Mouse (Mus musculus) CH12.LX (cell line): ENCODE measurements around the gene Ccdc60. TPM values are rescaled to one million over a fixed set of nuclear protein-coding genes. Genes with fewer than 3 reads are reported as not detected.

Experiments
- DNase-seq: peaks from one replicate; pipeline ENCODE4 v3.0.0-alpha.2; 2013; ENCODE audit errors: extremely low read depth
- H3K27ac ChIP-seq: 2 replicates; pipeline ENCODE4 v1.5.1; 2012; ENCODE audit warnings: low read depth, mild to moderate bottlenecking, control low read depth, moderate library complexity; ENCODE audit not compliant: insufficient read depth
- H3K27me3 ChIP-seq: replicated peaks from 2 replicates; pipeline ENCODE3; 2012; ENCODE audit warnings: inconsistent platforms
- H3K36me3 ChIP-seq, 2 experiments: replicated peaks in 1 of 2; 2 replicates each; pipeline versions ENCODE3 to v1.6.1; 2012; ENCODE audit warnings: inconsistent platforms in 1 of 2, low read length in 1 of 2, mild to moderate bottlenecking in 1 of 2, mixed read lengths in 1 of 2, moderate library complexity in 1 of 2; ENCODE audit not compliant: control insufficient read depth in 1 of 2, insufficient read depth in 1 of 2
- H3K4me1 ChIP-seq, 2 experiments: 2 replicates each; pipeline ENCODE4 v1.6.1; 2012; ENCODE audit warnings: inconsistent platforms in 1 of 2, moderate library complexity in 1 of 2; ENCODE audit not compliant: insufficient read depth in 2 of 2, control insufficient read depth in 1 of 2
- H3K4me2 ChIP-seq: 2 replicates; pipeline ENCODE4 v1.6.1; 2012; ENCODE audit warnings: low read depth, mild to moderate bottlenecking, control low read depth; ENCODE audit not compliant: poor library complexity, insufficient read depth, severe bottlenecking
- H3K4me3 ChIP-seq, 3 experiments: fragments of 150-350 bp in 1 of 3; sonication (generic) in 1 of 3; replicated peaks in 1 of 3; 2 replicates each; pipeline versions ENCODE3 to v1.5.1; 2011 to 2012; ENCODE audit warnings: low read depth in 2 of 3, low read length in 2 of 3, mild to moderate bottlenecking in 2 of 3, moderate library complexity in 2 of 3, control low read depth in 1 of 3, improper control_type of control experiment in 1 of 3, inconsistent platforms in 1 of 3, mixed read lengths in 1 of 3; ENCODE audit not compliant: poor library complexity in 1 of 3
- H3K79me2 ChIP-seq: replicated peaks from 2 replicates; pipeline ENCODE4 v1.6.1; 2012; ENCODE audit warnings: mild to moderate bottlenecking, moderate library complexity; ENCODE audit not compliant: control insufficient read depth, poor library complexity, insufficient read depth, severe bottlenecking; ENCODE audit errors: extremely low read depth
- H3K9ac ChIP-seq: 2 replicates; pipeline ENCODE4 v1.6.1; 2012; ENCODE audit warnings: low read depth, mild to moderate bottlenecking, control low read depth, moderate library complexity; ENCODE audit not compliant: insufficient read depth
- H3K9me3 ChIP-seq: replicated peaks from 2 replicates; pipeline ENCODE3; 2012; ENCODE audit warnings: low read length, inconsistent platforms, mixed read lengths
- BHLHE40 ChIP-seq: IDR thresholded peaks from 2 replicates; pipeline ENCODE4 v1.6.1; 2011; ENCODE audit warnings: mild to moderate bottlenecking, low read depth, low read length, improper control_type of control experiment
- CHD1 ChIP-seq: IDR thresholded peaks from 2 replicates; pipeline ENCODE4 v1.6.1; 2012; ENCODE audit warnings: low read depth, low read length, improper control_type of control experiment, inconsistent platforms
- CHD2 ChIP-seq: IDR thresholded peaks from 2 replicates; pipeline ENCODE4 v1.6.1; 2011; ENCODE audit warnings: low read length, improper control_type of control experiment
- CTCF ChIP-seq, 2 experiments: IDR thresholded peaks in 1 of 2; conservative IDR thresholded peaks in 1 of 2; 2 replicates each; pipeline ENCODE4 v1.5.1; 2011 to 2012; ENCODE audit warnings: low read depth in 2 of 2, low read length in 2 of 2, improper control_type of control experiment in 1 of 2, inconsistent platforms in 1 of 2, mild to moderate bottlenecking in 1 of 2, moderate library complexity in 1 of 2
- E2F4 ChIP-seq: IDR thresholded peaks from 2 replicates; pipeline ENCODE4 v1.6.1; 2011; ENCODE audit warnings: low read depth, low read length, improper control_type of control experiment; ENCODE audit not compliant: insufficient replicate concordance
- ELF1 ChIP-seq: IDR thresholded peaks from 2 replicates; pipeline ENCODE4 v1.6.1; 2014; ENCODE audit warnings: low read depth, mild to moderate bottlenecking, inconsistent platforms, low read length, improper control_type of control experiment
- EP300 ChIP-seq: IDR thresholded peaks from 2 replicates; pipeline ENCODE4 v1.6.1; 2011; ENCODE audit warnings: low read length, improper control_type of control experiment
- ETS1 ChIP-seq: conservative IDR thresholded peaks from 2 replicates; pipeline ENCODE4 v1.6.1; 2012; ENCODE audit warnings: low read depth, mild to moderate bottlenecking, inconsistent platforms, low read length, improper control_type of control experiment, moderate library complexity
- HCFC1 ChIP-seq: IDR thresholded peaks from 2 replicates; pipeline ENCODE4 v1.6.1; 2012; ENCODE audit warnings: low read depth, mild to moderate bottlenecking, inconsistent platforms, low read length, improper control_type of control experiment
- JUN ChIP-seq: IDR thresholded peaks from 2 replicates; pipeline ENCODE4 v1.6.1; 2011; ENCODE audit warnings: low read depth, mild to moderate bottlenecking, low read length, improper control_type of control experiment, moderate library complexity; ENCODE audit not compliant: insufficient read depth
- KAT2A ChIP-seq: IDR thresholded peaks from 2 replicates; pipeline ENCODE4 v1.6.1; 2012; ENCODE audit warnings: low read length, improper control_type of control experiment, inconsistent platforms; ENCODE audit not compliant: insufficient replicate concordance
- MAFK ChIP-seq: IDR thresholded peaks from 2 replicates; pipeline ENCODE4 v1.6.1; 2011; ENCODE audit warnings: low read length, improper control_type of control experiment; ENCODE audit not compliant: insufficient replicate concordance
- MAX ChIP-seq: IDR thresholded peaks from 2 replicates; pipeline ENCODE4 v1.6.1; 2011; ENCODE audit warnings: low read length, improper control_type of control experiment
- MAZ ChIP-seq: IDR thresholded peaks from 2 replicates; pipeline ENCODE4 v1.6.1; 2012; ENCODE audit warnings: low read depth, mild to moderate bottlenecking, inconsistent platforms, low read length, improper control_type of control experiment, moderate library complexity
- MXI1 ChIP-seq: IDR thresholded peaks from 2 replicates; pipeline ENCODE4 v1.6.1; 2011; ENCODE audit warnings: mild to moderate bottlenecking, low read depth, low read length, improper control_type of control experiment
- MYC ChIP-seq: IDR thresholded peaks from 2 replicates; pipeline ENCODE4 v1.6.1; 2011; ENCODE audit warnings: low read depth, mild to moderate bottlenecking, improper control_type of control experiment, low read length
- NELFE ChIP-seq: IDR thresholded peaks from 2 replicates; pipeline ENCODE4 v1.6.1; 2011; ENCODE audit warnings: low read depth, low read length, improper control_type of control experiment
- NRF1 ChIP-seq: IDR thresholded peaks from 2 replicates; pipeline ENCODE4 v1.6.1; 2014; ENCODE audit warnings: low read depth, mild to moderate bottlenecking, inconsistent platforms, low read length, improper control_type of control experiment, moderate library complexity
- PAX5 ChIP-seq: IDR thresholded peaks from 2 replicates; pipeline ENCODE4 v1.6.1; 2012; ENCODE audit warnings: low read length, inconsistent platforms, mixed read lengths
- RAD21 ChIP-seq: IDR thresholded peaks from 2 replicates; pipeline ENCODE4 v1.6.1; 2011; ENCODE audit warnings: low read depth, mild to moderate bottlenecking, low read length, improper control_type of control experiment, moderate library complexity
- RCOR1 ChIP-seq: conservative IDR thresholded peaks from 2 replicates; pipeline ENCODE4 v1.6.1; 2012; ENCODE audit warnings: low read depth, mild to moderate bottlenecking, inconsistent platforms, low read length, improper control_type of control experiment
- SMC3 ChIP-seq: IDR thresholded peaks from 2 replicates; pipeline ENCODE4 v1.6.1; 2011; ENCODE audit warnings: low read depth, low read length, improper control_type of control experiment
- TCF12 ChIP-seq: IDR thresholded peaks from 2 replicates; pipeline ENCODE4 v1.6.1; 2014; ENCODE audit warnings: low read depth, mild to moderate bottlenecking, inconsistent platforms, low read length, improper control_type of control experiment
- UBTF ChIP-seq: IDR thresholded peaks from 2 replicates; pipeline ENCODE4 v1.6.1; 2012; ENCODE audit warnings: low read depth, mild to moderate bottlenecking, inconsistent platforms, low read length, improper control_type of control experiment, moderate library complexity
- USF1 ChIP-seq: IDR thresholded peaks from 2 replicates; pipeline ENCODE4 v1.6.1; 2014; ENCODE audit warnings: low read depth, mild to moderate bottlenecking, inconsistent platforms, low read length, improper control_type of control experiment
- ZC3H11A ChIP-seq: IDR thresholded peaks from 2 replicates; pipeline ENCODE4 v1.6.1; 2012; ENCODE audit warnings: low read depth, mild to moderate bottlenecking, inconsistent platforms, low read length, improper control_type of control experiment
- ZKSCAN1 ChIP-seq: IDR thresholded peaks from 2 replicates; pipeline ENCODE4 v1.6.1; 2012; ENCODE audit warnings: low read depth, inconsistent platforms, low read length, improper control_type of control experiment, borderline replicate concordance
- ZNF384 ChIP-seq: IDR thresholded peaks from 2 replicates; pipeline ENCODE4 v1.6.1; 2012; ENCODE audit warnings: low read depth, low read length, improper control_type of control experiment, inconsistent platforms
- dilution Hi-C: fragments of 300-500 bp; cut with MboI; formaldehyde crosslinking; loops from 2 replicates; pipeline ENCODE4 v1.14.3; 2020; ENCODE audit warnings: low sequenced_read_pairs; ENCODE audit not compliant: extremely low pct_unique_long_range_greater_than_20kb, extremely low pct_ligation_motif_present
- in situ Hi-C: fragments of 300-500 bp; cut with MboI; formaldehyde crosslinking; loops from 3 replicates; pipeline ENCODE4 v1.14.3; 2019; ENCODE audit warnings: low sequenced_read_pairs, low pct_ligation_motif_present, low pct_unique_long_range_greater_than_20kb, mixed read lengths
- polyA plus RNA-seq: library from polyadenylated mRNA; unstranded; fragments of >175 nt; gene quantifications from 2 replicates; pipeline ENCODE4 v1.2.1, GENCODE M21; 2012; ENCODE audit warnings: low read depth; ENCODE audit not compliant: insufficient read length
- total RNA-seq, 2 experiments: library from RNA; depleted of rRNA; stranded (reverse); fragments of 300-350 nt in 1 of 2; fragments of >200 nt in 1 of 2; gene quantifications; 2 replicates each; pipeline ENCODE4 v1.2.3; 2012 to 2014

The Ccdc60 gene
- total and polyA plus RNA-seq, 3 experiments, result not detected

- no peaks in the 10 kb centered on the region for H3K79me2 ChIP-seq
- no peak for DNase-seq
- TF ChIP-seq UBTF (no peak), RCOR1 (no peak), TCF12 (no peak), MAZ (no peak), MAX (no peak), MXI1 (no peak), MYC (no peak), RAD21 (no peak), PAX5 (no peak), ZC3H11A (no peak), ELF1 (no peak), ETS1 (no peak), CHD1 (no peak), BHLHE40 (no peak), NELFE (no peak), KAT2A (no peak), USF1 (no peak), ZNF384 (no peak)
- no peak overlapping the region for H3K4me2 ChIP-seq
- H3K4me1 ChIP-seq, result no peaks in the 10 kb centered on the region
- in situ Hi-C loops (no loop called here), dilution Hi-C loops (no loop called here)
- H3K36me3 ChIP-seq, result no peaks in the 10 kb centered on the region
- no peaks in the 10 kb centered on the region for H3K27me3 ChIP-seq
- peaks cover 55% of the 10 kb centered on the region for H3K9me3 ChIP-seq
- H3K9ac ChIP-seq, result no peak overlapping the region
- no peak overlapping the region for H3K27ac ChIP-seq
- no peak overlapping the region for H3K4me3 ChIP-seq
These were observed 144.1 kb downstream of the Ccdc60 start for GRCm38 (mm10) chr5:116144711-116145110.

GRCm38 (mm10) chr5:116140682-116141081 is 148.1 kb downstream of the Ccdc60 start:
- Histone ChIP-seq H3K27ac (no peak overlapping the region), H3K4me2 (no peak overlapping the region), H3K27me3 (no peaks in the 10 kb centered on the region), H3K79me2 (no peaks in the 10 kb centered on the region), H3K9ac (no peak overlapping the region), H3K9me3 (peaks cover 84% of the 10 kb centered on the region), H3K36me3 (no peaks in the 10 kb centered on the region), H3K4me1 (no peaks in the 10 kb centered on the region), H3K4me3 (no peak overlapping the region)
- no peak for DNase-seq
- dilution Hi-C loops, result no loop called here
- in situ Hi-C loops, result no loop called here
- TF ChIP-seq MAFK, result no peak
- no peak for TF ChIP-seq CTCF (conservative IDR thresholded peaks at IDR 0.05 in 1 of 2, IDR thresholded peaks at IDR 0.05 in 1 of 2; ENCODE audit: low read depth in 2 of 2, low read length in 2 of 2)
- TF ChIP-seq ZKSCAN1, result no peak
- no peak for TF ChIP-seq EP300
- TF ChIP-seq CHD2, result no peak
- no peak for TF ChIP-seq ELF1
- TF ChIP-seq E2F4, result no peak
- TF ChIP-seq JUN, result no peak
- no peak for TF ChIP-seq USF1
- no peak for TF ChIP-seq SMC3
- TF ChIP-seq TCF12, result no peak
- no peak for TF ChIP-seq ETS1
- no peak for TF ChIP-seq CHD1
- TF ChIP-seq HCFC1, result no peak
- no peak for TF ChIP-seq NELFE
- no peak for TF ChIP-seq NRF1
- no peak for TF ChIP-seq BHLHE40
